Mouse (Mus musculus) embryonic facial prominence, embryonic 13.5 days (tissue): ENCODE results near the gene Ccer2. TPM values are rescaled to one million over a fixed set of nuclear protein-coding genes. Genes with fewer than 3 reads are reported as not detected.

Source experiments
- ATAC-seq: fragments of 200-750 bp; cut with Nextera tagmentation; 2 replicates; pipeline ENCODE4 v1.8.0; 2017; ENCODE audit warnings: low read depth; ENCODE audit not compliant: insufficient number of reproducible peaks, insufficient read depth, low FRiP score, low TSS enrichment
- H3K27ac ChIP-seq: fragments of 300-500 bp; sonication (generic); 2 replicates; pipeline ENCODE4 v1.5.1; 2015; ENCODE audit warnings: moderate library complexity, mild to moderate bottlenecking, inconsistent platforms
- H3K27me3 ChIP-seq: fragments of 300-500 bp; sonication (generic); 2 replicates; pipeline ENCODE4 v1.6.1; 2015; ENCODE audit warnings: mild to moderate bottlenecking, inconsistent platforms
- H3K36me3 ChIP-seq: fragments of 300-500 bp; sonication (generic); 2 replicates; pipeline ENCODE4 v1.6.1; 2015; ENCODE audit warnings: mild to moderate bottlenecking, inconsistent platforms
- H3K4me1 ChIP-seq: fragments of 300-500 bp; sonication (generic); 2 replicates; pipeline ENCODE4 v1.6.1; 2015; ENCODE audit warnings: inconsistent platforms
- H3K4me2 ChIP-seq: fragments of 300-500 bp; sonication (generic); 2 replicates; pipeline ENCODE4 v1.6.1; 2015; ENCODE audit warnings: moderate library complexity, mild to moderate bottlenecking, inconsistent platforms
- H3K4me3 ChIP-seq: fragments of 300-500 bp; sonication (generic); 2 replicates; pipeline ENCODE4 v1.5.1; 2015; ENCODE audit warnings: mild to moderate bottlenecking, inconsistent platforms
- H3K9ac ChIP-seq: fragments of 300-500 bp; sonication (generic); 2 replicates; pipeline ENCODE4 v1.6.1; 2015; ENCODE audit warnings: mild to moderate bottlenecking, inconsistent platforms
- H3K9me3 ChIP-seq: fragments of 300-500 bp; sonication (generic); 2 replicates; pipeline ENCODE4 v1.6.1; 2016; ENCODE audit warnings: inconsistent platforms
- WGBS: fragments of 180-500 bp; shearing (Covaris S2); methylation state at CpG from one replicate; pipeline ENCODE4 v1.1.7; 2015; ENCODE audit warnings: mixed read lengths; 5-methylcytosine and 5-hydroxymethylcytosine counted together
- polyA plus RNA-seq: library from polyadenylated mRNA; unstranded; fragments of >200 nt; fragmentation: Nextera tagmentation; extraction: Ambion mirVana; gene quantifications from 2 replicates; pipeline ENCODE4 v1.2.1, GENCODE M21; 2015

Ccer2 gene
- polyA plus RNA-seq, 1 experiment from 2014 or later, result 2.1 TPM

DNA sequence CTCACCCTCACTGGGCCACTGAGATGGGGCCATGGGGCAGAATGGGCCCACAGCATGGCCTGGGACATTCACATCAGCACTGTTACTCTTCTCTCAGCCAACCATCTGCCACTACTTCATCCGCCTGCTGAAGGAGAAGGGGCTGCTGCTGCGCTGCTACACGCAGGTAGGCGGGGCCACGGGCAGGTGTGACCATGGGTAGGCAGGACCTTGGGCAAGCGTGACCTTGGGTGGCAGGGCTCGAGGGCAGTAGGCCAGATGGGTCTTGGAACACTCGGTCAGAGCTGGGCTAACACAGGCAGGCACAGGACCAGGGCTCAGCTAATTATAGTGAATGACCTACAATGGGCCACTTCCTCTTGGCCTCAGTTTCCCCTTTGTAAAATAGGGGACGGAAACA, 22.9 kb downstream of the Ccer2 start:
- peaks cover 52% of the 10 kb centered on the region for H3K36me3 ChIP-seq
- H3K4me3 ChIP-seq, result no peak overlapping the region
- no peak overlapping the region for H3K27ac ChIP-seq
- H3K27me3 ChIP-seq, result no peaks in the 10 kb centered on the region
- peaks cover 14% of the 10 kb centered on the region for H3K4me1 ChIP-seq
- no peaks in the 10 kb centered on the region for H3K9me3 ChIP-seq
- H3K9ac ChIP-seq, result no peak overlapping the region
- 84% methylated on average over 9 of the region's 9 CpGs for WGBS
- no peak overlapping the region for H3K4me2 ChIP-seq
- no peak for ATAC-seq

- H3K36me3 ChIP-seq, result peaks cover 53% of the 10 kb centered on the region
- WGBS, result 45% methylated on average over 6 of the region's 6 CpGs
Measured at GRCm38 (mm10) chr7:28780067-28780658, 24.2 kb downstream of the Ccer2 start.

DNA sequence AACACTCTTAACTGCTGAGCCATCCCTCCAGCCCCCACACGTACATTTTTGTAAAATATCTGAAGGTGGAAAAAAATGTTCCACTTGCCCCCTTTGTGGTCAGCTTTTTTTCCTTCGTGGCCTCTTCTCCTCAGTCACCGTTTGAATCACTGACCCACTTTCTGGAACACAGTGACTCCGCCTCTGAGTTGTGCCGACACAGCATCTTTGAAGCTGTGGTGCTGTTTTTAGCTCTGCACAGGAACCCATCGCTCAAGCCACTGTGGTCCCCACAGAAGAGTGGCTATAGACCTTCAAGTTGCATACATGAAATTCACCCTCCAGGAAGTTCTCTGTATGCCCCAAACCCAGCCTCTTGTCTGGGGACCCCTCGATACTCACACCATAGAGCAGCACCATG, 24.9 kb downstream of the Ccer2 start:
- Histone ChIP-seq H3K9ac (no peak overlapping the region), H3K36me3 (peaks cover 57% of the 10 kb centered on the region), H3K4me1 (peaks cover 14% of the 10 kb centered on the region), H3K9me3 (no peaks in the 10 kb centered on the region), H3K4me3 (no peak overlapping the region), H3K4me2 (no peak overlapping the region), H3K27me3 (no peaks in the 10 kb centered on the region), H3K27ac (no peak overlapping the region; the same call in 1 of the 2 replicates)
- ATAC-seq, result no peak
- WGBS, result 75% methylated on average over 7 of the region's 7 CpGs

More at GRCm38 (mm10) chr7:28780067-28780658, 24.2 kb downstream of the Ccer2 start:
- peak overlapping the region; percentile 17; the same call in 1 of the 2 replicates for H3K9ac ChIP-seq
- H3K4me1 ChIP-seq, result peaks cover 14% of the 10 kb centered on the region
- H3K4me2 ChIP-seq, result no peak overlapping the region
- no peak overlapping the region for H3K4me3 ChIP-seq
- H3K27me3 ChIP-seq, result no peaks in the 10 kb centered on the region
- peak; percentile 67 for ATAC-seq
- peak overlapping the region; percentile 45 for H3K27ac ChIP-seq
- no peaks in the 10 kb centered on the region for H3K9me3 ChIP-seq

GRCm38 (mm10) chr7:28781261-28781663, 25.3 kb downstream of the Ccer2 start:
- no peaks in the 10 kb centered on the region for H3K27me3 ChIP-seq
- H3K4me2 ChIP-seq, result no peak overlapping the region
- WGBS, result 84% methylated on average over 8 of the region's 8 CpGs
- H3K9ac ChIP-seq, result no peak overlapping the region
- no peak overlapping the region for H3K4me3 ChIP-seq
- no peak overlapping the region; the same call in 1 of the 2 replicates for H3K27ac ChIP-seq
- peaks cover 56% of the 10 kb centered on the region for H3K36me3 ChIP-seq
- H3K9me3 ChIP-seq, result no peaks in the 10 kb centered on the region
- ATAC-seq, result no peak
- H3K4me1 ChIP-seq, result peaks cover 14% of the 10 kb centered on the region

DNA sequence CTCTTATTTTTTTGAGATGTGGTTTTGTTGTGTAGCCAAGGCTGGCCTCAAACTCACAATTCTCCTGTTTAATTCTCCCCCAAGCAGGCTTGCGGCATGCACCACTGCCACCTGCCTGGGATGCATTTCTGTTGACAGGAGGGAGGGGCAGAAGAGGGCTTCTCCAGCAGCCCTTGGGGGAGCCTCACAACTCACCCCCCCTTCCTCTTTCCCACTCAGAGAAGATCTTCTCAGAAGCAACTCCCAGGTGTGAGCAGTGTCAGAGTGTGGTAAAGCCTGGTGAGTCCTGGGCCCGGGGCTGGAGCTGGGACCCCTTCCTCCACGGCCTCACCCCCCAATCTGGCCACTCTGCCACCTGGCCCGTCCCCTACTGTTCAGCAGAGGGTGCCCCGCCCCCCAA, 29.2 kb downstream of the Ccer2 start:
- no peak for ATAC-seq
- no peak overlapping the region for H3K27ac ChIP-seq
- H3K9me3 ChIP-seq, result no peaks in the 10 kb centered on the region
- no peak overlapping the region for H3K4me3 ChIP-seq
- no peak overlapping the region for H3K4me2 ChIP-seq
- no peak overlapping the region for H3K9ac ChIP-seq
- peaks cover 36% of the 10 kb centered on the region for H3K4me1 ChIP-seq
- no peaks in the 10 kb centered on the region for H3K27me3 ChIP-seq
- WGBS, result 76% methylated on average over 5 of the region's 5 CpGs
- peaks cover 53% of the 10 kb centered on the region for H3K36me3 ChIP-seq

DNA sequence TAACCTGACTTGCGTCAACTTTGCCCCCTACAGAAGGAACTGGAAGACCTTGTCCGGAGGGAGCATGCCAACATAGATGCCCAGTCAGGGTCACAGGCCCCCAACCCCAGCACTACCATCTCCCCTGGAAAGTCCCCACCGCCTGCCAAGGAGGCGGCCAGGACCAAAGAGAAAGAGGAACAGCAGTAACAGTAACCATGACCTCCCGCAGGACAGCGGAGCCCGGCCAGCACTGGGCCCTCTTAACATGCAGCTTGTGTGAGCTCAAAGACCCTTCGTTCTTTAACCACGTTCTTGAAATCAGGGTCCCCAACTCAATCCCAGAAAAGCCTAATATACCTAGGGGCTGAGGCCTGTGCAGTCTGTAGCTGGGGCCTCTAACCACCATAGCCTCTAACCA, 31.9 kb downstream of the Ccer2 start:
- ATAC-seq, result no peak

DNA sequence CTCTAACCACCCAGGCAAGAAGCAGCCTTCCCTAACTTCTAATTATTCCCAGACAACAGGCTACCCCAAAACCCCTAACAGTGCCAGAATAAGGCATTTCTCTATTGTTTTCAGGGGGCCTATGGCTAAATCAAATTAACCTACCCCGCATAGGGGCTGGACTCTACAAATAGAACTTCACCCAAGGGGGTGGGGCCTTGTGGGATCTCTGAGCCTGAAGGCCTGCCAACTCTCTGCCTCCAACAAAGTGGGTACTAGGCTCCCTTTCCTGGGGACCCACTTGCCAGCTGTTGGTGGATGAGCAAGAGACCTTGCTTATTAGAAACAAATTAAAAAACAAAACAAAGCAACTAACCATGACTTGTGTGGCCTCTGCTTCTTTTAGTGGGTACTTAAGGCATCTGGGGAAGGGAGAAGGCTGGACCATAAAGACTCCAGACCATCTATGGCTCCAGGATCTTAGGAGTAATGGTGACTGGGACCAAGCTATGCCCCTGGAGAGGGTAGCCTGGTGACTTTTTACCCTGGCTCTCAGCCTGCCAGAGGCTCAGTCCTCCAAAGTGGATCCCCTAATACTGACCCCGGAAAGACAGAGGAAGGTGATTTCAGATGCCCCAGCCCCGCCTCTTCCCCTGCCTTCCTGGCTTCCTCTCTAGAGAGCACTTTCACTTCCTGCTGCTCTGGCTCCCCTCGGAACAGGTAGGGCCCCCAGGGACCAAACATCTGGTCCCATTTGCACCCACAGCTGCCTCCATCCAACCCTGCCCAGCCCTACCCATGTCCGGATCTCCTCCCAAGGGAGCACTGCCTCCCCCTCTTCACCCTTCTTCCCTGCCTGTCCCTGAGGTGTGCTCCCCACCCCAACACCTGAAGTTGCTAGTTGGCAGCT, 32.6 kb downstream of the Ccer2 start, which contains the start of gene Rinl:
Rinl (plus strand) TSS at position 663 of the 889 bp plus-strand sequence.
- no peak for ATAC-seq
- 53% methylated on average over 5 of the region's 5 CpGs for WGBS
- peaks cover 43% of the 10 kb centered on the region for H3K36me3 ChIP-seq
- H3K9ac ChIP-seq, result no peak within 1 kb of the TSS; the same call in 1 of the 2 replicates
- H3K4me1 ChIP-seq, result peaks cover 29% of the 10 kb centered on the region
- peak within 1 kb of the TSS; percentile 76 for H3K27ac ChIP-seq
- H3K9me3 ChIP-seq, result no peaks in the 10 kb centered on the region
- no peak within 1 kb of the TSS for H3K4me3 ChIP-seq
- H3K4me2 ChIP-seq, result no peak within 1 kb of the TSS
- no peaks in the 10 kb centered on the region for H3K27me3 ChIP-seq

More for the DNA sequence above, 31.9 kb downstream of the Ccer2 start:
- H3K36me3 ChIP-seq, result peaks cover 49% of the 10 kb centered on the region
- peak overlapping the region; percentile 76; the same call in 1 of the 2 replicates for H3K27ac ChIP-seq
- peaks cover 29% of the 10 kb centered on the region for H3K4me1 ChIP-seq
- 88% methylated on average over 9 of the region's 9 CpGs for WGBS
- H3K27me3 ChIP-seq, result no peaks in the 10 kb centered on the region
- no peak overlapping the region for H3K4me2 ChIP-seq
- H3K9ac ChIP-seq, result no peak overlapping the region
- H3K4me3 ChIP-seq, result no peak overlapping the region
- H3K9me3 ChIP-seq, result no peaks in the 10 kb centered on the region

DNA sequence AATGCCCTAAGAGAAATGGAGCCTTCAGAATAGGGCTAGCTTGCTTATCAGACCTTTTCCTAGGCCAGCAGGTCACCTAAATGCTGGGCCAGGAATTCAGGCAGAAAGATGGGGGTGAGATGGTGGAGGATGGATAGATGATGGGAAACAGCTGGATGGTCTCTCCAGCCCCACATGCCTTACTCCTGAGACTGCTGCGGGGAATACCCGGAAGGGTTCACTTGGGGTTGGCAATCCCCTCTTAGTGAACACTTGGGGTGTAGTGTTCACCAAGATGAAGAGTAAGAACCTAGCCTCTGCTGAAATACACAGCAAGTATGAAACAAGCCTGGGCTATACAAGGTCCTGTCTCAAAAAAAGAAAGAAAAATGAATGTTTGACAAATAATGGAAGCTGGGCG, 33.3 kb downstream of the Ccer2 start:
- Histone ChIP-seq H3K9me3 (no peaks in the 10 kb centered on the region), H3K9ac (no peak overlapping the region), H3K4me2 (no peak overlapping the region), H3K4me3 (no peak overlapping the region), H3K36me3 (peaks cover 37% of the 10 kb centered on the region), H3K27me3 (no peaks in the 10 kb centered on the region), H3K4me1 (peaks cover 29% of the 10 kb centered on the region), H3K27ac (peak overlapping the region; percentile 76)
- 35% methylated on average over 3 of the region's 3 CpGs for WGBS
- ATAC-seq, result no peak

- no peak overlapping the region for H3K4me2 ChIP-seq
- peaks cover 27% of the 10 kb centered on the region for H3K36me3 ChIP-seq
- H3K27me3 ChIP-seq, result no peaks in the 10 kb centered on the region
- no peak overlapping the region for H3K9ac ChIP-seq
- WGBS, result 44% methylated on average over 8 of the region's 8 CpGs
- H3K27ac ChIP-seq, result peak overlapping the region; percentile 76
- H3K4me1 ChIP-seq, result peaks cover 29% of the 10 kb centered on the region
- no peak for ATAC-seq
- no peaks in the 10 kb centered on the region for H3K9me3 ChIP-seq
- no peak overlapping the region for H3K4me3 ChIP-seq
Measured at GRCm38 (mm10) chr7:28790066-28790806, 34.3 kb downstream of the Ccer2 start.

GRCm38 (mm10) chr7:28791706-28792105, 35.7 kb downstream of the Ccer2 start:
- Histone ChIP-seq H3K27me3 (no peaks in the 10 kb centered on the region), H3K9ac (no peak overlapping the region), H3K27ac (no peak overlapping the region), H3K4me2 (no peak overlapping the region), H3K36me3 (peaks cover 14% of the 10 kb centered on the region), H3K4me3 (no peak overlapping the region), H3K4me1 (peaks cover 33% of the 10 kb centered on the region), H3K9me3 (no peaks in the 10 kb centered on the region)
- ATAC-seq, result no peak

DNA sequence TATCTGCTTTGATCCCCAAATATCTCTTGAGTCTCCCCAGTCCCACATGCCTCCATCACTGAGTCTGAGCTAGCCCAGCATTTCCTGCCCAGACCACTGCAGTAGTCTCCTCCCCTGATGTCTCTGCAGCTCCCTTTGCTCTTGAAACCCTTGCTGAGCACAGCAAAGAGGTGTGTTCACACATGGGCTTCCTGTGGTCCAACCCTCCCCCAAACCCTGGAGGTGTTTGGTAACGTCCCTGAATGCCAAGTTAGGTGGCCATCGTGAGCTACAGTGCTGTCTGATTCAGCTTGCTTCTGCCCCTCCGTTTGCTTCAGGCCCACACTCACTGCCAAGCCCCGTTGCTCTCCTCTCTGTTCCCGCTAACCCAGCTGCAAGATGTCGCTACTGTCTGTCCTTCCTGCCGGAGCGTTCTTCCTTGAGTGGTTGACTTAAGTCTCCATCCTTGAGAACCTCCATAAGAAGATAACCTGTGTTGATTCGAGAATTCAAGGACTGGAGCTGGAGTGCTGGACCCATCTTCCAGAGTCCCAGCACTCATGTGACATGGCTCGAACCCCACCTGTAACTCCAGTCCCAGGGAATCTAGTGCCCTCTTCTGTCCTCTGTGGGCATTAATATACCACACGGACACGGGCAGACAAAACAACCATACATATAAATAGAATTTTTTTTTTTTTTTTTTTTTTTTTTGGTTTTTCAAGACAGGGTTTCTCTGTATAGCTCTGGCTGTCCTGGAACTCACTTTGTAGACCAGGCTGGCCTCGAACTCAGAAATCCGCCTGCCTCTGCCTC, 36.6 kb downstream of the Ccer2 start:
- Histone ChIP-seq H3K9me3 (no peaks in the 10 kb centered on the region), H3K36me3 (peaks cover 5% of the 10 kb centered on the region), H3K4me3 (no peak overlapping the region), H3K4me1 (peaks cover 36% of the 10 kb centered on the region), H3K4me2 (no peak overlapping the region), H3K27me3 (no peaks in the 10 kb centered on the region), H3K27ac (no peak overlapping the region), H3K9ac (no peak overlapping the region)
- 84% methylated on average over 14 of the region's 14 CpGs for WGBS
- ATAC-seq, result no peak
